8 mouse cellular contexts compared by ENCODE assay signal in the genomic region with DNA sequence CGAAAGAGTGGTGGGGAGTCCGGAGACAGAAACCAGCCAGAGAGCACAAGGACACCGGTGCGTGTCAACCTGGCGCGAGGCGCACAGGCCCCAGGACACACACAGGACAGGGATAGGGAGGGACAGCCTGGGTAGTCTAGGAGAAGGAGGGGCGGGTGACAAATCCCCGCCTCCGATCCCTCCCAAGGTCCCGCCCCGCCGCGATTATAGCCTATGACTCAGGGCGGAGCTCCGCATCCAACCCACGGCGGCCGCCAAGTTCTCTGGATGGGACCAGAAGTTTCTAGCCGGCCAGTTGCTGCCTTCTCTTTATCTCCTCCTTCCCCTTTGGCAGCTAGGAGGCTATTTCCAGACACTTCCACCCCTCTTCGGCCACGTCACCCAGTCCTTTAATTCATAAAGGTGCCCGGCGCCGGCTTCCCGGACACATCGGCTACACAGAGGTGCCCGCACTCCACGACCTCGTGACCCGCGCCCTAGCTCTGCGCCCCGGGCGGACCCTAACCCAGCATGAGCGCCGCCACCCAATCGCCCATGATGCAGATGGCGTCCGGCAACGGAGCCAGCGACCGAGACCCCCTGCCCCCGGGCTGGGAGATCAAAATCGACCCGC. TPM values are rescaled to one million over a fixed set of nuclear protein-coding genes. Genes with fewer than 3 reads are reported as not detected.
DNase-seq lines count a peak whose midpoint lies in the region; ATAC-seq lines count a peak whose summit lies in the region.

Bag3 (plus strand) TSS at position 268 of the 613 bp plus-strand sequence.

- no peaks in the 10 kb centered on the region for H3K9me3 ChIP-seq in hindbrain, embryonic 15.5 days

- peak within 1 kb of the TSS; percentile 53 for H3K27ac ChIP-seq in hindbrain, embryonic 15.5 days (replicated peaks)

- DNase-seq in ZHBTc4 (ENCODE audit: low read depth, low spot score) = peak; percentile 97
- DNase-seq in cerebellum, postnatal 36 days = peak; percentile 75 to 78
- peak; percentile 98 for DNase-seq in gastrocnemius, adult 18-20 months (ENCODE audit: low spot score)
- DNase-seq in left cerebral cortex, postnatal 10 days (ENCODE audit: extremely low spot score in 1 of 2, low spot score in 2 of 2) = peak; percentile 60 to 94
- DNase-seq in right cerebral cortex, postnatal 14 days = peak; percentile 75
- DNase-seq in urinary bladder, postnatal 36 days (ENCODE audit: low spot score in 2 of 2) = peak; percentile 96 to 98

- H3K4me3 ChIP-seq in hindbrain, embryonic 15.5 days = peak within 1 kb of the TSS; percentile 43

- intact Hi-C loops in left cerebral cortex, postnatal 10 days (cut with DNase I) = no loop called here

- H3K36me3 ChIP-seq in hindbrain, embryonic 15.5 days = no peaks in the 10 kb centered on the region

- under 1% methylated on average over 46 of the region's 46 CpGs for WGBS in hindbrain, embryonic 15.5 days

- H3K9ac ChIP-seq in hindbrain, embryonic 15.5 days = peak within 1 kb of the TSS; percentile 37

- peak; percentile 86 for ATAC-seq in hindbrain, embryonic 15.5 days (ENCODE audit: low FRiP score, low read depth)
- peak; percentile 93 for ATAC-seq in megakaryocyte progenitor cell, adult 5-6 weeks (replicated peaks; ENCODE audit: poor library complexity)

- peak within 1 kb of the TSS; percentile 66 for H3K4me2 ChIP-seq in hindbrain, embryonic 15.5 days

- H3K4me1 ChIP-seq in hindbrain, embryonic 15.5 days (replicated peaks) = peaks cover 13% of the 10 kb centered on the region

- peaks cover 25% of the 10 kb centered on the region for H3K27me3 ChIP-seq in hindbrain, embryonic 15.5 days

RNA-seq across cellular contexts. Expression of gene Bag3, which starts in this region (rescaled TPM):
- total RNA-seq in gastrocnemius, adult 18-20 months (2021) = 100 to 1,000 TPM; 129 to 219 TPM
- 2.6 and 3.9 TPM in 2 replicates for polyA plus RNA-seq in hindbrain, embryonic 15.5 days (2015; fragmentation: Nextera tagmentation; extraction: Ambion mirVana)
- total RNA-seq in left cerebral cortex, postnatal 10 days (2021) = 1 to 10 TPM; 4.6 to 4.9 TPM
- total RNA-seq in megakaryocyte progenitor cell, adult 5-6 weeks (2015) = 6.8 and 8.5 TPM in 2 replicates
- total RNA-seq in megakaryocyte progenitor cell, adult 5-6 weeks (2017) = 6.2 and 6.4 TPM in 2 replicates

Comparison
In these comparisons a context has a peak if more than half of its experiments do, and no peak if none do; other contexts are left out.
1. Peak in every context shown above with its lines: DNase-seq, ATAC-seq, H3K4me3 ChIP-seq and H3K27ac ChIP-seq.
2. RNA of gene Bag3 (total RNA-seq): 129 to 219 TPM in gastrocnemius, adult 18-20 months; 6.2 to 8.5 TPM in megakaryocyte progenitor cell, adult 5-6 weeks and 4.6 to 4.9 TPM in left cerebral cortex, postnatal 10 days; every median in the first group is over 10 times any median in the second.